Mouse (Mus musculus): Measurements from ENCODE around the gene Fam124a.
"Not testable (repeated sequence)": the region's sequence is repeated elsewhere in the genome, so short reads cannot be mapped to it uniquely, and the experiment has no call there.

Gene Fam124a

GRCm38 (mm10) chr14:62575862-62576261, 20.3 kb downstream of the Fam124a start:
- DNase-seq, result peak; percentile 43 to 66

- DNase-seq, result no peak
These were observed 25.4 kb downstream of the Fam124a start for GRCm38 (mm10) chr14:62580945-62581344.

- no peak for DNase-seq
These were observed 26.2 kb downstream of the Fam124a start for GRCm38 (mm10) chr14:62581768-62582167.

GRCm38 (mm10) chr14:62584637-62585036, 29.1 kb downstream of the Fam124a start:
- no peak for DNase-seq

- DNase-seq, result no peak
These were observed 29.8 kb downstream of the Fam124a start for GRCm38 (mm10) chr14:62585338-62585737.

- no peak for DNase-seq
These were observed 44.6 kb downstream of the Fam124a start for GRCm38 (mm10) chr14:62600109-62600522.

GRCm38 (mm10) chr14:62602271-62602670, 46.7 kb downstream of the Fam124a start:
- DNase-seq, result no peak

GRCm38 (mm10) chr14:62602869-62603268, 47.3 kb downstream of the Fam124a start:
- peak in 1 of 2 experiments; percentile 10 for DNase-seq

GRCm38 (mm10) chr14:62607791-62608196, 52.3 kb downstream of the Fam124a start:
- DNase-seq, result peak; percentile 43 to 59

- DNase-seq, result no peak
These were observed 54.4 kb downstream of the Fam124a start for GRCm38 (mm10) chr14:62609904-62610303.

GRCm38 (mm10) chr14:62622393-62622792, 66.9 kb downstream of the Fam124a start:
- DNase-seq, result no peak

GRCm38 (mm10) chr14:62627951-62628350, 72.4 kb downstream of the Fam124a start:
- DNase-seq, result peak; percentile 80 to 87

- no peak for DNase-seq
These were observed 82.2 kb downstream of the Fam124a start for GRCm38 (mm10) chr14:62637436-62638344.

- DNase-seq, result no peak
These were observed 82.8 kb downstream of the Fam124a start for GRCm38 (mm10) chr14:62638345-62638702.

- DNase-seq, result peak in 1 of 2 experiments; percentile 8
These were observed 83.6 kb downstream of the Fam124a start for GRCm38 (mm10) chr14:62639111-62639510.

- no peak for DNase-seq
These were observed 84.0 kb downstream of the Fam124a start for GRCm38 (mm10) chr14:62639551-62639950.

GRCm38 (mm10) chr14:62640396-62640795, 84.9 kb downstream of the Fam124a start:
- peak in 1 of 2 experiments; percentile 25 for DNase-seq

GRCm38 (mm10) chr14:62642368-62642767, 86.8 kb downstream of the Fam124a start:
- not testable (repeated sequence) for DNase-seq

- no peak for DNase-seq
These were observed 92.9 kb downstream of the Fam124a start for GRCm38 (mm10) chr14:62648405-62648804.

- DNase-seq, result no peak
These were observed 94.8 kb downstream of the Fam124a start for GRCm38 (mm10) chr14:62650376-62650775.

GRCm38 (mm10) chr14:62651771-62652170, 96.2 kb downstream of the Fam124a start:
- DNase-seq, result no peak

GRCm38 (mm10) chr14:62655996-62656395, 100.5 kb downstream of the Fam124a start:
- DNase-seq, result no peak

- no peak for DNase-seq
These were observed 101.9 kb downstream of the Fam124a start for GRCm38 (mm10) chr14:62657469-62657868.
